Mouse (Mus musculus) naive thymus-derived CD4-positive, alpha-beta T cell, adult 2 months (primary cell): ENCODE measurements at regions not wholly inside any gene's neighbourhood (a gene's known extent, or its start where the extent isn't known, plus 50 kb on each side); places are given as distances from the start of the nearest gene placed in this dataset.

ENCODE experiments used
- DNase-seq: peaks from one replicate; pipeline ENCODE4 v3.0.0-alpha.2; 2011; ENCODE audit warnings: low read depth

- DNase-seq, result no peak
Observed at GRCm38 (mm10) chr5:91456924-91457323, 54.1 kb upstream of the Btc start.

- DNase-seq, result peak; percentile 43
Observed at GRCm38 (mm10) chr5:91464876-91465508, 52.4 kb upstream of the Parm1 start.
